Mouse (Mus musculus) forebrain, embryonic 11.5 days (tissue): ENCODE measurements at regions not wholly inside any gene's neighbourhood (a gene's known extent, or its start where the extent isn't known, plus 50 kb on each side); places are given as distances from the start of the nearest gene placed in this dataset.
"Not testable (repeated sequence)": the region's sequence is repeated elsewhere in the genome, so short reads cannot be mapped to it uniquely, and the experiment has no call there.

Source experiments
- ATAC-seq: fragments of 200-750 bp; cut with Nextera tagmentation; replicated peaks from 2 replicates; pipeline ENCODE4 v1.8.0; 2017; ENCODE audit warnings: moderate TSS enrichment; ENCODE audit not compliant: low FRiP score
- DNase-seq: peaks from one replicate; pipeline ENCODE4 v3.0.0-alpha.2; 2017; ENCODE audit warnings: low spot score
- H3K27ac ChIP-seq: fragments of 300-500 bp; sonication (generic); 2 replicates; pipeline ENCODE4 v1.5.1; 2014; ENCODE audit warnings: low read depth, low read length
- H3K27me3 ChIP-seq: fragments of 300-500 bp; sonication (generic); 2 replicates; pipeline ENCODE4 v1.6.1; 2014; ENCODE audit warnings: mild to moderate bottlenecking, low read length, mixed read lengths; ENCODE audit not compliant: control insufficient read depth, insufficient read depth
- H3K36me3 ChIP-seq: fragments of 300-500 bp; sonication (generic); 2 replicates; pipeline ENCODE4 v1.6.1; 2014; ENCODE audit warnings: mild to moderate bottlenecking, low read length, moderate library complexity, mixed read lengths; ENCODE audit not compliant: control insufficient read depth, insufficient read depth
- H3K4me1 ChIP-seq: fragments of 300-500 bp; sonication (generic); replicated peaks from 2 replicates; pipeline ENCODE4 v1.6.1; 2014; ENCODE audit warnings: low read length, mixed read lengths; ENCODE audit not compliant: control insufficient read depth, insufficient read depth
- H3K4me2 ChIP-seq: fragments of 300-500 bp; sonication (generic); 2 replicates; pipeline ENCODE4 v1.6.1; 2014; ENCODE audit warnings: low read depth, mild to moderate bottlenecking, low read length, moderate library complexity, mixed read lengths; ENCODE audit not compliant: severe bottlenecking
- H3K4me3 ChIP-seq: fragments of 300-500 bp; sonication (generic); 2 replicates; pipeline ENCODE4 v1.5.1; 2014; ENCODE audit warnings: low read depth, low read length
- H3K9ac ChIP-seq: fragments of 300-500 bp; sonication (generic); 2 replicates; pipeline ENCODE4 v1.6.1; 2014; ENCODE audit warnings: low read length
- H3K9me3 ChIP-seq: fragments of 300-500 bp; sonication (generic); 2 replicates; pipeline ENCODE4 v1.6.1; 2016; ENCODE audit warnings: low read length, mixed read lengths; ENCODE audit not compliant: control insufficient read depth
- WGBS: fragments of 180-500 bp; shearing (Covaris S2); extraction: QIAGEN DNeasy Blood & Tissue Kit; methylation state at CpG from one replicate; pipeline ENCODE4 v1.1.7; 2014; 5-methylcytosine and 5-hydroxymethylcytosine counted together

- Histone ChIP-seq H3K4me1 (no peaks in the 10 kb centered on the region), H3K4me3 (no peak overlapping the region), H3K36me3 (no peaks in the 10 kb centered on the region), H3K27ac (no peak overlapping the region), H3K4me2 (no peak overlapping the region), H3K9me3 (no peaks in the 10 kb centered on the region), H3K9ac (no peak overlapping the region), H3K27me3 (no peaks in the 10 kb centered on the region)
- ATAC-seq: no peak
- WGBS: 88% methylated on average over 4 of the region's 4 CpGs
- DNase-seq: no peak
These were observed 76.8 kb upstream of the Smg1 start for GRCm38 (mm10) chr7:118320307-118320706.

GRCm38 (mm10) chr7:118318432-118319135, 75.1 kb upstream of the Smg1 start:
- Histone ChIP-seq H3K9me3 (no peaks in the 10 kb centered on the region), H3K36me3 (no peaks in the 10 kb centered on the region), H3K9ac (no peak overlapping the region), H3K27me3 (no peaks in the 10 kb centered on the region), H3K4me3 (no peak overlapping the region), H3K4me1 (no peaks in the 10 kb centered on the region), H3K4me2 (no peak overlapping the region), H3K27ac (no peak overlapping the region)
- no peak for DNase-seq
- no peak for ATAC-seq
- 70% methylated on average over 12 of the region's 12 CpGs for WGBS

- H3K9me3 ChIP-seq, H3K9ac ChIP-seq, ATAC-seq, DNase-seq, H3K4me2 ChIP-seq, H3K4me3 ChIP-seq, H3K36me3 ChIP-seq, H3K4me1 ChIP-seq, H3K27me3 ChIP-seq, H3K27ac ChIP-seq: not testable (repeated sequence)
- WGBS: 80% methylated on average over 10 of the region's 10 CpGs
These were observed 71.4 kb upstream of the Smg1 start for GRCm38 (mm10) chr7:118314886-118315285.

- Histone ChIP-seq H3K4me2 (no peak overlapping the region), H3K4me3 (no peak overlapping the region), H3K27me3 (no peaks in the 10 kb centered on the region), H3K9me3 (no peaks in the 10 kb centered on the region), H3K27ac (no peak overlapping the region), H3K36me3 (no peaks in the 10 kb centered on the region), H3K9ac (no peak overlapping the region), H3K4me1 (no peaks in the 10 kb centered on the region)
- peak; percentile 43 for DNase-seq
- 81% methylated on average over 8 of the region's 8 CpGs for WGBS
- no peak for ATAC-seq
These were observed 70.8 kb upstream of the Smg1 start for GRCm38 (mm10) chr7:118314228-118314658.

GRCm38 (mm10) chr7:118313818-118314217, 70.3 kb upstream of the Smg1 start:
- Histone ChIP-seq H3K4me1 (no peaks in the 10 kb centered on the region), H3K4me3 (no peak overlapping the region), H3K27ac (no peak overlapping the region), H3K27me3 (no peaks in the 10 kb centered on the region), H3K9me3 (no peaks in the 10 kb centered on the region), H3K9ac (no peak overlapping the region), H3K4me2 (no peak overlapping the region), H3K36me3 (no peaks in the 10 kb centered on the region)
- no peak for ATAC-seq
- WGBS: 76% methylated on average over 8 of the region's 8 CpGs
- DNase-seq: no peak

- Histone ChIP-seq H3K27ac (no peak overlapping the region), H3K4me3 (no peak overlapping the region), H3K9ac (no peak overlapping the region), H3K9me3 (no peaks in the 10 kb centered on the region), H3K27me3 (no peaks in the 10 kb centered on the region), H3K36me3 (no peaks in the 10 kb centered on the region), H3K4me2 (no peak overlapping the region), H3K4me1 (no peaks in the 10 kb centered on the region)
- ATAC-seq: no peak
- WGBS: 78% methylated on average over 5 of the region's 5 CpGs
- no peak for DNase-seq
These were observed 66.3 kb upstream of the Smg1 start for GRCm38 (mm10) chr7:118309733-118310132.

- no peak overlapping the region for H3K4me2 ChIP-seq
- H3K4me1 ChIP-seq: no peaks in the 10 kb centered on the region
- no peak overlapping the region for H3K27ac ChIP-seq
- no peak for ATAC-seq
- no peak for DNase-seq
- H3K4me3 ChIP-seq: no peak overlapping the region
- 89% methylated on average over 2 of the region's 2 CpGs for WGBS
- no peaks in the 10 kb centered on the region for H3K9me3 ChIP-seq
- no peaks in the 10 kb centered on the region for H3K27me3 ChIP-seq
- H3K36me3 ChIP-seq: no peaks in the 10 kb centered on the region
- no peak overlapping the region for H3K9ac ChIP-seq
These were observed 65.4 kb upstream of the Smg1 start for GRCm38 (mm10) chr7:118308882-118309281.

GRCm38 (mm10) chr7:118304812-118305211, 61.3 kb upstream of the Smg1 start:
- H3K9me3 ChIP-seq: no peaks in the 10 kb centered on the region
- H3K27ac ChIP-seq: no peak overlapping the region
- no peak overlapping the region for H3K4me3 ChIP-seq
- no peak overlapping the region for H3K4me2 ChIP-seq
- H3K27me3 ChIP-seq: no peaks in the 10 kb centered on the region
- no peaks in the 10 kb centered on the region for H3K36me3 ChIP-seq
- peak; percentile 90 for DNase-seq
- H3K9ac ChIP-seq: no peak overlapping the region
- no peaks in the 10 kb centered on the region for H3K4me1 ChIP-seq
- ATAC-seq: peak; percentile 63; the same call in 1 of the 2 replicates
- under 1% methylated on average over 8 of the region's 8 CpGs for WGBS

- H3K4me3 ChIP-seq: no peak overlapping the region
- H3K9ac ChIP-seq: no peak overlapping the region
- H3K9me3 ChIP-seq: no peaks in the 10 kb centered on the region
- no peaks in the 10 kb centered on the region for H3K4me1 ChIP-seq
- H3K36me3 ChIP-seq: no peaks in the 10 kb centered on the region
- no peak for DNase-seq
- H3K4me2 ChIP-seq: no peak overlapping the region
- H3K27me3 ChIP-seq: no peaks in the 10 kb centered on the region
- no peak overlapping the region for H3K27ac ChIP-seq
- 73% methylated on average over 2 of the region's 2 CpGs for WGBS
- no peak for ATAC-seq
These were observed 60.9 kb upstream of the Smg1 start for GRCm38 (mm10) chr7:118304338-118304737.
